Mouse (Mus musculus): ENCODE data around the gene Smyd2. TPM values are rescaled to one million over a fixed set of nuclear protein-coding genes. Genes with fewer than 3 reads are reported as not detected.

Gene Smyd2
- total RNA-seq (2021), result 10 to 100 TPM; 74.3 to 80.3 TPM
- long read RNA-seq, transcript Smyd2-201 (12 exons, 1,680 nt), result major isoform, 56 of 75 reads
- long read RNA-seq, partial matches to known transcripts, result 6 of 75 reads
- long read RNA-seq, other reads (novel, unspliced or antisense), result 9 of 75 reads

GRCm38 (mm10) chr1:189921818-189922592, at the start of gene Smyd2:
Smyd2 (minus strand) TSS chr1:189922363.
- DNase-seq (ENCODE audit: low spot score in 2 of 2), result peak; percentile 28 to 59

GRCm38 (mm10) chr1:189970381-189970780, 48.2 kb upstream of the Smyd2 start:
- no peak for DNase-seq (ENCODE audit: low spot score in 2 of 2)

- no peak for DNase-seq (ENCODE audit: low spot score in 2 of 2)
These were observed 45.9 kb upstream of the Smyd2 start for GRCm38 (mm10) chr1:189968027-189968426.

GRCm38 (mm10) chr1:189960481-189960880, 38.3 kb upstream of the Smyd2 start:
- DNase-seq (ENCODE audit: low spot score in 2 of 2), result peak; percentile 19 to 62

GRCm38 (mm10) chr1:189959802-189960201, 37.6 kb upstream of the Smyd2 start:
- no peak for DNase-seq (ENCODE audit: low spot score in 2 of 2)

- no peak for DNase-seq (ENCODE audit: low spot score in 2 of 2)
These were observed 29.7 kb upstream of the Smyd2 start for GRCm38 (mm10) chr1:189951861-189952260.

GRCm38 (mm10) chr1:189947411-189947810, 25.2 kb upstream of the Smyd2 start:
- DNase-seq (ENCODE audit: low spot score in 2 of 2), result no peak

GRCm38 (mm10) chr1:189946126-189946525, 24.0 kb upstream of the Smyd2 start:
- no peak for DNase-seq (ENCODE audit: low spot score in 2 of 2)

- DNase-seq (ENCODE audit: low spot score in 2 of 2), result no peak
These were observed 19.6 kb upstream of the Smyd2 start for GRCm38 (mm10) chr1:189941786-189942185.

- no peak for DNase-seq (ENCODE audit: low spot score in 2 of 2)
These were observed 14.4 kb upstream of the Smyd2 start for GRCm38 (mm10) chr1:189936436-189937105.

- no peak for DNase-seq (ENCODE audit: low spot score in 2 of 2)
These were observed 11.5 kb upstream of the Smyd2 start for GRCm38 (mm10) chr1:189933480-189934202.

- no peak for DNase-seq (ENCODE audit: low spot score in 2 of 2)
These were observed 10.8 kb upstream of the Smyd2 start for GRCm38 (mm10) chr1:189932976-189933375.

- no peak for DNase-seq (ENCODE audit: low spot score in 2 of 2)
These were observed 10.0 kb upstream of the Smyd2 start for GRCm38 (mm10) chr1:189932190-189932589.

GRCm38 (mm10) chr1:189929896-189930295, 7.7 kb upstream of the Smyd2 start:
- no peak for DNase-seq (ENCODE audit: low spot score in 2 of 2)

- peak in 1 of 2 experiments; percentile 60 for DNase-seq (ENCODE audit: low spot score in 2 of 2)
These were observed 5.5 kb upstream of the Smyd2 start for GRCm38 (mm10) chr1:189927644-189928043.

- no peak for DNase-seq (ENCODE audit: low spot score in 2 of 2)
These were observed 4.1 kb upstream of the Smyd2 start for GRCm38 (mm10) chr1:189926279-189926678.

- DNase-seq (ENCODE audit: low spot score in 2 of 2), result no peak
These were observed 1.9 kb upstream of the Smyd2 start for GRCm38 (mm10) chr1:189923871-189924568.

GRCm38 (mm10) chr1:189923157-189923556, 994 bp upstream of the Smyd2 start:
- no peak for DNase-seq (ENCODE audit: low spot score in 2 of 2)

- no peak for DNase-seq (ENCODE audit: low spot score in 2 of 2)
These were observed 558 bp upstream of the Smyd2 start for GRCm38 (mm10) chr1:189922721-189923120.

- no peak for DNase-seq (ENCODE audit: low spot score in 2 of 2)
These were observed 670 bp downstream of the Smyd2 start for GRCm38 (mm10) chr1:189921568-189921817.

Data from layer of hippocampus, adult 18-20 months (tissue).